Mouse (Mus musculus) kidney, postnatal 4 days (tissue): ENCODE measurements around the gene Mybpc2.

Source experiments
- DNase-seq, 2 experiments: peaks; one replicate each; pipeline ENCODE4 v3.0.0; 2021; ENCODE audit warnings: mixed read lengths in 2 of 2

The Mybpc2 gene

DNA sequence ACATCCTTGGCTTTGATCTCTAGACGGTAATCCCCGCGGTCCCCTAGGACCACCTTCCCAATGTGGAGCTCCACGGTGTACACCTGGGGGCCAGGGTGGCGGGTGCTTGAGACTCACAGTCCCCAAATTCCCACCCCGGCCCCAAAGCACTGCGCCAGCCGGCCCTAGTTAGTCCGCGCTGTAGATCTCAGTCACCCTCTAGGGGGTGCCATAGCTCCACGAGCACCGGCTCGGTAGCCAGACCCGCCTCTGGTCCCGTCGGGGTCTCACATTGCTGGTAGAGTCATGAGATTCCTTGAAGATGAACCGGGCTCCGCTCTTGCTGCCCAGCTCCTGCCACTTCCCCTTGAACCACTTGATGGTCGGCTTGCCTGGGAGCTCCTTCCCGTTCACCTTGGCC is 2.7 kb downstream of the Mybpc2 start:
- DNase-seq: peak; percentile 80 to 87

DNA sequence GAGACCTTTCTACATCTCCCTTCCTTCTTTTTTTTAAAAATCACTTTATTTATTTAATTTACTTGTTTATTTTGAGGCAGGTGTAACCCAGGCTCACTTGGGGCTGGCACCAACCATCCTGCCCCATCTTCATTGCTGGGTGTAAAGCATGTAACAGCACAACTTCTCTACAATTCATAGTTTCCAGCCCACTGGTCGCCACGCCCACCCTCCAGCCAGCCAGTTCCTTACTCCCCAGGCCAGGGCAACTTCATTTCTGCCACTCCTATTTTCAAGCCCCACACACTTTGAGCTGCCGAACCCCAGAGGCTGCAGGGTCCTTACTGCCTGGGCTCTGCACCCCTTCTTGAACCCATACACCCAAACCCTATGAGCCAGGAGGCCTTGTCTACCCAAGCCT is 3.5 kb downstream of the Mybpc2 start:
- DNase-seq: no peak

DNA sequence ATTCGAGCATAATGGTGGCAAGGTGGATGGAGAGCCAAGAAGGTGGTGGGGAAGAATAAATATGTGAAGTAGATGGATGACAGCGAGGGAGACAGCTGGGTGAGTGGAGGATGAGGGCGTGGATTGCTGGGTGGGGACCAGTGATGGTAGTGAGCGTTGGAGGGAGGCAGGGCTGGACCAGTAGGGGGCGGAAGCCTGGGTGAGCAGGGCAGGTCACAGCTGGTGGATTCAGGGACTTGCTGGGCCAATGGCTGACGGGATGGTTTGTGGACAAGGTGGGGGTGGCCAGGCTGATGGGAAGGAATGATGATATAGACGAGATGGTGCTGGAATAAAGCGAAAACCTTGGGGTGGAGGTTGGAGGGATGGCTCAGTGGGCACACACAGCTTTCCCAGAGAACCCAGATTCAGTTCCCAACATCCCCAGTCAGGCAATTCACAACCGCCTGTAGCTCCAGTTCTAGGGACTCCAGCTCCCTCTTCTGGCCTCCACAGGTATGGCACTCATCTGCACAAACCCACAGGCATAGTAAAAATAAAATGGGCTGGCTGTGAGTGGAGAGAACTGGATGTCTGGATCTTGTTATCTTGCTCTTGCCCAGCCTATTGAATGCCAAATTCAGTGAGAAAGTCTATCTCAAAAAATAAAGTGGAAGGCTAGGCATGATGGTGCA is 5.1 kb downstream of the Mybpc2 start:
- no peak for DNase-seq

DNA sequence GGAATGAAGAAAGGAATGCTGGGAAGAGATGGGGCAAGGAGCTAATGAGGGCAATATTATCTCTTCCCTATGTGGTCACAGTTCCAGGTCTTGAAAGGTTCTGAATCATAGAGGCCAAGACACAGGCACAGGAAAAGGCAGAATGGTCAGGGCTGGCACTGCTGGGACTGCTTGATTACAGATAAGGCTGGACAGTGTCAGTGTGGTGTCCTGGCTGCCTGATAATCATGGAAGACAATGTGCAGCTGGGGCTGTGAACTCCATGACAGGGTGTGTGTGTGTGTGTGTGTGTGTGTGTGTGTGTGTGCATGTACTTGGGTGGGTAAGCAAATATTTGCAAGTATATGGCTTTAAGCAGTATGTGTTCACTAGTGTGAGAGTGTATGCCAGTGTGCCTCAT is 17.0 kb downstream of the Mybpc2 start:
- DNase-seq: no peak

DNA sequence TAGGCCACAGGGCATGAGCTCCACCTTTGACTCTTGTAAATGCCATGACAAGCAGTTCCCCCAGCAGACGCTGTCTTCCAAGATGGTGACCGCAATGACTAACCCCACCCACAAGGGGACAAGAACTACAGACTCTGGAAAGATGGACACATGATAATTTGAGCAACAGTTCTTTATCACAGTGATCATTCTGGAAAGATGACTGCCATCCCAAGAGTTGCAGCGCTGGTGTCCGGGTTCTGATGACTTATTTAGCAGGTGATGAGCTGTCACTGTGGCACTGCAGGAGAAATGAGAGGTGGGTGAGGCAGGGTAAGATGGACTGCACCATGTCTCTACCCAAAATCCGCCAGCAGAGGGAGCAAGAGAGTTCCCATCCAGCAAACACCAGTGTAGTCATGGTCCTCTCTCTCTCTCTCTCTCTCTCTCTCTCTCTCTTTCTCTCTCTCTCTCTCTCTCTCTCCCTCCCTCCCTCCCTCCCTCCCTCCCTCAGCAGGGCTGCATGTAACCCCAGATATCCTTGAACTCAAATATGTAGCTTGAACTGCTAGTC is 22.8 kb downstream of the Mybpc2 start:
- DNase-seq: peak; percentile 83 to 86

DNA sequence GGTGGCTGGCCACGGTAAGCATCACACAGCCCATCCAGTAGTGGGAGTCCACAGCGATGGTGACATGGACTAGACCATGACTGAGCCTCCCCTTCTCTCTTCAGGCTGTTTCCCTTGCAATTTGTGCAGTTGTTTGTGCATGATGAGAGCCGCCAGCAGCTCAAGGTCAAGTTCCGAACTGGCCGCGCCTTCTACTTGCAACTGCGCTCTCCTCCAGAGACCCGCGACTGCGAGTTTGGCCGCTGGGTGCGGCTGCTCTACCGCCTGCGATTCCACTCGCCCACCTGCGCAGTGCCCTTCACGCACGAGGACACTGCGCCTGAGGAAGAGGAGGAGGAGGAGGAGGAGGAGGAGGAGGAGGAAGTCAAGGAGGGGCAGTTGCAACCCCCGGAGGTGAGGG is 24.4 kb downstream of the Mybpc2 start:
- no peak for DNase-seq

DNA sequence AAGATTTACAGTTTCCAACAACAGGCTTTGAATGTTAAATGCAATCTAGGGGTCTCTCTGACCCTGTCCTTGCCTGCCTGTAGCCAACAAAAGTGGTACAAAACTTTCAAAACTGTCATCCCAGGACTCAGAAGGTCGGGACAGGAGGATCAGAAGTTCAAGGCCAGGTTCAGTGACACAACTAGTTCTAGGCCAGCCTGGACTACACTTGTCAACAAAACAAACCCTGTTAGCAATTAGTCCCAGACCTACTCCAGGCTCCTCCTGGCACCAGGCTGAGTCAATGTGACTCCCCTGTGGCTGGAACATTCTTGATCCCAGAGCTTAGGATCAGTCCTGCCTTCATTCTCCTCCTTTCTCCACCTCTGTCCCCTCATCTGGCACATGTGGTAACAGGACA is 25.5 kb downstream of the Mybpc2 start:
- no peak for DNase-seq

DNA sequence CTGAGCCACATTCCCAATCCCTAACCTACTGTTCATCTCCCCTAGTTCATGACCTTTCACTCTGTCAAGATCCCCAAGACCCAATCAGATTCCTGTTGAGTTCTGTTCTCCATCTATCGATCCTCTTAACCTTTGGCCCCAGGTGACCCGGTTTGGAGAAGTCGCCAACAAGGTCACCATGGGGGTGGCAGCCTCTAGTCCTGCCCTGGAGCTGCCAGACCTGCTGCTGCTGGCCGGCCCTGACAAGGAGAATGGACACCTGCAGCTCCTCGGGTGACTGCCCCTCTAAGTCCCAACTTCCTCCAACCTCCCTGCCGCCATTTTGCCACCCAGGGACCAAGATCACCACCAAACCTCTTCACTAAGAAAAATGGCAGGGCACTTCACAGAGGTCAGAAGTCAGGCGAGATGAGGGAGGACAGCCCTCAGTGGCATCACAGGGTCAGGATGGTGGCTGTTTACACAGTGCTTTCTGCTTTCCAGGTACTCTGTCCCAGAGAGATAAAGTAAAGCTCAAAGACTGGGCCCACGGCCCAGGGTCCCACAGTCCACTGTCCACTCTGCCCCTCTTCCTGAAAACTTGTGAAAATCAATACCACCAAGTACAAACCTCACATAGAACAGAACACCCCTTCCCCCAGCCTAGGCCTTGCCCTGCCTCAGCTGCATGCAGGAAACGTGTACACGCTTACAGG is 26.9 kb downstream of the Mybpc2 start:
- DNase-seq: no peak

DNA sequence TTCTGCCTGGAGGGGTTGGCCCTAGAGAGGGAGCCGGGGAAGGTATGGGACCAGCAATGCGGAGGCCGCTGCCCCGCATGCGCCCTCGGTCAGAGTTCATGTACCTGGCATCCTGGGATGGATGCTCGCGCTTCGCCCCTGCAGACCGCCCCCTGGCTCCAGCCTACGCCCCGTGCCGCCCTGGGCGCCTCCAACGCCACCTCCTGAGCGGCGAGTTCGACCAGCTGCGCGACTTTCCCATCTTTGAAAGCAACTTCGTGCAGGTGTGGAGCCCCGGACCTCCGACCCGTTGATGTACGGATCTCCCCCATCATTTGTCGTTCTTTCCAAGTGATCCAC is 27.7 kb downstream of the Mybpc2 start:
- no peak for DNase-seq

DNA sequence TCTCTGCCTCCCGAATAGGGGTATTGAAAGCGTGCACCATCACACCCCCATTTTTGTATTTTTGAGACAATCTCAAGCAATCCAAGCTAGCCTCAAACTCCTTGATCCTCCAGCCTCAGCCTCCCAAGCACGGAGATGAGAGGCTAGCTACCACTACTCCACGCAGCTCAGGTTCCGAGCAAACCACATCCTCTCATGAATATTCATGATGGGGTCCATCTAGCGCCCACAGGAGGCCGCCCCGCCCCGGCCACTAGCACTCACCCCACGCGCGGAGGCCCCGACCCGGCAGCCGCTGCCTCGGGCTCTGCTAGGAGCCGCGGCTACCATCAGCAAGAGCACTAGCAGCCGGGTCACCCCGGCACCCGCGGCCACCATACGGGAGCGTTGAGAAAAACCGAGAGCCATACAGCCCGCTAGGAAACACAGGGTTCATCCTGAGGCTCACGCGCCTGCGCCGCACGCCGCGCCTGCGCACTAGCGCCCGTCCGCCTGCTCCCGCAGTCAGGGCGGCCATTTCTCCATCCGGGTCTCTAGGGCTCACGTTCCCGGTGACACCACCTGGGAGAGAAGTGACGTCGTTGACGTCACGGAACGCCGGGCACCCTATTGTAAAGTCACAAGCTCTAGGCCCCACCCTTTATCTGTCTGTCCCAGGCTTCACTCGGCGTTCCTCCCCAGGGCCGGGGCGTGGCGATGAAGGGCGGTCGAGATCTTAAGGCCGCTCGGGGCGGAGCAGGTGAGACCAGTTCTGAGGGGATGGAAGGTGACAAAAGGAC is 28.3 kb downstream of the Mybpc2 start, which contains the start of the genes Emc10 and Fam71e1:
Gene Emc10 (minus strand): TSS at position 538 of the 779 bp plus-strand sequence.
Gene Fam71e1 (plus strand): TSS at position 590 of the 779 bp plus-strand sequence.
- DNase-seq: peak; percentile 98 to 99

DNA sequence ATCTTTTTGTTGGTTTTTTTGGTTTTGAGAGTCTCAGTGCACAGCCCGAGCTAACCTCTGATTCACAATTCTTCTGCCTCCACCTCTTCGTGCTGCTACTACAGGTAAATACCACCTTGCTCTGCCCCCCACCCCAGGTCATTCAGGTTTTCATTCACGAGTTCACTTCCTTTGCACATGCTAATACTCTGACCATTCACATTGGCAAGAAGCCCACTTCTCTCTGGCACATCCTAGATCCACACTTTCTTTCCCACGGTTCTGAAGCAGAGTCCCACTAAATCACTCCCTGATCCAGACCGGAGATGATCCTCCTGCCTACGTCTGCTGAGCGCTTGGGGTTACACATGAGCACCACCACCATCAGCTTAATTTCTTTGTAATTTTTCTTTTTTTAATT is 29.4 kb downstream of the Mybpc2 start:
- no peak for DNase-seq

DNA sequence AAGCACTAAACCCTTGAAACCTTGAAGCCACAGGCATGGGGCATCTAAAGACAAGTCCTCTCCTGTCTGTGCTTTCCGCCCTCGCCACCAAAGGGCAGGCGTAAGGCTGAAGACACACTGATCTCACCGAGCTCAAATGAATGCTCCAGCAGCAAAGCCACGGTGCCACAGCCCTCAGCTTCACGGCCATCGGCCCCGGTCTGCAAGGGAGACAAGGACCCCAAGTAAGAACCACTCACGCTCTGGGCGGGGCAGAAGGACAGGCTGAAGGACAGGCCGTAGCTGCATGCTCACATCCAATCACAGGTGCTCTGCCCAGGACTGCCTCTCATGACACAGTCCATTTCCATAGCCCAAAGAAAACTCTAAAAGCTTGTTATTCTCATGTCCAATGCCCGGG is 29.8 kb downstream of the Mybpc2 start:
- DNase-seq: no peak

DNA sequence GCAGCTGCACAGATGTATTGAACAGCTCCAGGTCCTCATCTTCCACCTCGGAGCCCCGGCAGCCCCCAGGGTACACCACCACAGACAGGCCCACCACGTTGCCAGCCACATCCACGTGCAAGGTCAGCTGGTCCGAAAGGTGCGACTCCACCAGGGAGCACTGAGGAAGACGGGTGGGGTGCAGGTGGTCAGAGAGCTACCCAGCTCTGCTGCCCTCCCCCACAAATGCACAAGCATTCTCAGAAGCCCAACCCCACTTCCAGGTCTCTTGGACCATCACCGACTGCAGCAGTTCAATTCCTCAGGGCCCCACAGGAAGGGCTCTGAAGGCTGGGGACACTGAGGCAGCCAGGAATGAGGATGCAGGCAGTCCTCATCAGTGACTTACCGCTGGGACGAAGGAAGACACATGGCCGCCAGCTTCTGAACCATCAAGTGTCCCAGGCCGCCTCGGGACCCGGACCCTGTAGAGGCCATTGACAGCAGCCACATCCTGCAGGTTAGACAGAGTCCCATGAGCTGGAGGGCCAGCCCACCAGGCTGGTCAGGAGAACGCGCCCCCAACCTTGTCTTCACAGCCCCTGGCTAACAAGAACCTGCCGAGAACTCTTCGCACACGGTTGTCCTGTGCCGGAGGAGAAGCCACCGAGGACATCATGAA is 32.2 kb downstream of the Mybpc2 start:
- DNase-seq: no peak

DNA sequence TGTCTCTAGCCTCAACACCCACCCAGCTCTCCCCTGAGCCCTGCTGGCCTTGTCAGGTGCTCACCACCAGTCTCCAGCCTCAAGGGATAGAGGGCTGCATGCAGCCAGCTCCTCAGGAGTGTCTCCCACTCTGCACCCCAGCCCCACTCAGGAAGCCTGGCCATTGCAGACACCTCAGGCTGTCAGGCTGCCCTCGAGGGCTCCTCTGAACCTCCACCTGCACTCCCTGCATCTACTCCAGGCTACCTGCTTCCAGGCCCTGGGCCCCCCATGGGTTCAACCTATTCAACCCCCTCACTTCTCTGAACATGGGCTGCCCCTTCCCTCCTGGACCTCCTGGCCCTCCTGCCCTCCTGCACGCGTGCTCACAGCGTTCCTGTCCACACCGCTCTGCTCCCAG is 33.1 kb downstream of the Mybpc2 start:
- DNase-seq: no peak

DNA sequence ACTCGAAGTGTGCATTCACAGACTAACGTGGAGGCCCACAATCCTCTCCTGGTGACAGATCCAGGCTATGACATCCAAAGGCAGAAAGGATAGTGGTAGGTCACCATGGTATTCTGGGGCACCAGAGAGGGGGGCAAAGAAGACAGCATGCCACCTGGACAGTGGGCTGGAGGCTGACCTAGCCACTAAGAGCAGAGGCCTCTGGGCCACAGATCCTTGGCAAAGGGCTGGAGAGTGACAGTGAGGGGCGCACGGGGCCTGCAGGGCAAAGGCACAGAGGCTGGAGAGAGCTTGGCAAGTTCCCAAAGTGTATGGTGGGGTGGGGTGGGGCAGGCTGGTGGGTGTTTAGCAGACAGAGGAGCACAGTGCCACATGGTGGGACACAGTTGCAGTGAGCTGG is 34.2 kb downstream of the Mybpc2 start:
- DNase-seq: no peak

DNA sequence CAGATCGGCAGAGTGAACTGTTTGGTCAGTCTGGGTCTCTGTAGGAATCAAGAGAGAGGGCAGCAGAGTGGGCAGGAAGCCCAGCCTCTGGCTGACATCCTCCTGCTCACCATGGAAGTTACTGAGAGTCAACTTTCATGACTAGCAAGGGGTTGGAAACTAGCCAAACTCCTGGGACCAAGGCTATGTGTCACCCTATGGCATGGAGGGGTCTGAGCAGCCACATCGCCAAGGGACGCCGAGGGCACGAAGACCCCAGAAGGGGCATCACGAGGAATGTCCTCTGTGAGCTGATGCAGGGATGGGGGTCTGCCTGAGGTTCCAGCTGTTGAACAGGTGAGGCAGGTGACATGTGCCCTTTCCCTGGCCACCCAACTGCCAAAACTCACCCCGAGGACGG is 35.9 kb downstream of the Mybpc2 start:
- DNase-seq: peak; percentile 1 to 2

DNA sequence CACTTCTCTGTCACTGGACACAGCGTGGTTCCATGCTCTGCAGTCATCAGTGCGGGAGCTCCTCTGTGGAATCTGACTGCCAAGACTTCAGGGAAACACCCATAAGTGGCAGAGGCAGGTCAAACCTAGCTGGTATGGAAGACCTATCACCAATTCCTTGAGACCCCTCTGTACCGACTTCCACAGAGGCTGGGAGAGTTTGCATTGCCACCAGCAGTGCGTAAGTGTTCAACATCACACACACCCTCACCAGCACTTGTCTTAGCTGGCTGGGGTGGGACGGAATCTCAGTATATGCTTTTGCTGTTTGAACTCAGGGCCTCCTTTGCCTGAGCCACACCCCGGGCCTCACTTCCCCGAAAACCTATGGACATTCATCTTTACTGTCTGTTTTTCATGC is 36.5 kb downstream of the Mybpc2 start:
- peak in 1 of 2 experiments; percentile 0 for DNase-seq

DNA sequence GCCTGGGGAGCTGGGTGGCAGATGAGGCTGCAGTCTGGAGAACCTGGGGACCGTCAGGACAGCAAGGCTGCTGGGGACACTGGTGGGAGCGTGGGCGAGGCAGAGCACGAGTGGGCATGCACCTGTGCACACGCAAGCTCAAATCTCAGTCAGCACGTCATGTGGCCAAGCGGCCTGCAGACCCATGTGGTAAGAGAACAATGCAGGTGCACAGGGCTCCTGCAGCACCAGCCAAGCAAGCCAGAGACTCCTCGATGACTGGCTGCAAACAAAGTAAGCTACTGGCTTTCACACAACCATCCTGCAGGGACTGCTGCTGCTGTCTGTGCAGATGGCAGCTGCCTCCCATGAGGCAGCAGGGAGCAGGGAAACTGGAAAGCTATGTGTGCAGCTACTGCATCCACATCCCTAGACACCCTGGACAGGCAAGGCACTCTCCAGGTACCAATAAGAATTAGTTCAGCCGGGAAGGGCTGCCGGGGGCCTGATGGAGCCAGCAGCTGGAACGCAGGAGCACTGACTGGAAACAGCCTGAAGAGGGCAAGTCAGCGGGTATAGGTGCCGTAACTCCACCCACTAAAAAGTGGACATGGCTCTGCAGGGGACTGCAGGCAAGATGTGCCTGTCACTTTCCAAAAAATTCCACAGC is 37.4 kb downstream of the Mybpc2 start:
- peak; percentile 0 to 3 for DNase-seq

DNA sequence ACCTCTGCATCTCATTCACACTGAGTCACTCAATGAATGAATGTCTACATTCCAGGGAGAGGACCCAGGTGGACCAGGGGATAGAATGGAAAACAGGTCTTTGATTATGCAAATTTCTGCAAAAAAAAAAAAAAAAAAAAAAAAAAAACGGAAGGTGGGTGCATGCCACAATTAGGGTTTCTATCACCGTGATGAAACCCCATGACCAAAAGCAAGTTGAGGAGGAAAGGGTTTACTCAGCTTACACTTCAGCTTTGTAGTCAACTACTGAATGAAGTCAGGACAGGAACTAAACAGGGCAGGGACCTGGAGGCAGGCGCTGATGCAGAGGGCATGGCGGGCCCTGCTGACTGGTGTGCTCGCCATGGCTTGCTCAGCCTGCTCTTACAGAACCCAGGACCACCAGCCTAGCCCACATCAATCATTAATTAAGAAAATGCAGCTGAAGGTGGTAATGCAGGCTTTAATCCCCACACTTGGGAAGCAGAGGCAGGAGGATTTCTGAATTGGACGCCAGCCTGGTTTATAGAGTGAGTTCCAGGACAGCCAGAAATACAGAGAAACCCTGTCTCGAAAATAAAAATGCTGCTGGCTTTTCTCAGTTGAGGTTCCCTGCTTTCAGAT is 38.8 kb downstream of the Mybpc2 start:
- peak; percentile 1 for DNase-seq

DNA sequence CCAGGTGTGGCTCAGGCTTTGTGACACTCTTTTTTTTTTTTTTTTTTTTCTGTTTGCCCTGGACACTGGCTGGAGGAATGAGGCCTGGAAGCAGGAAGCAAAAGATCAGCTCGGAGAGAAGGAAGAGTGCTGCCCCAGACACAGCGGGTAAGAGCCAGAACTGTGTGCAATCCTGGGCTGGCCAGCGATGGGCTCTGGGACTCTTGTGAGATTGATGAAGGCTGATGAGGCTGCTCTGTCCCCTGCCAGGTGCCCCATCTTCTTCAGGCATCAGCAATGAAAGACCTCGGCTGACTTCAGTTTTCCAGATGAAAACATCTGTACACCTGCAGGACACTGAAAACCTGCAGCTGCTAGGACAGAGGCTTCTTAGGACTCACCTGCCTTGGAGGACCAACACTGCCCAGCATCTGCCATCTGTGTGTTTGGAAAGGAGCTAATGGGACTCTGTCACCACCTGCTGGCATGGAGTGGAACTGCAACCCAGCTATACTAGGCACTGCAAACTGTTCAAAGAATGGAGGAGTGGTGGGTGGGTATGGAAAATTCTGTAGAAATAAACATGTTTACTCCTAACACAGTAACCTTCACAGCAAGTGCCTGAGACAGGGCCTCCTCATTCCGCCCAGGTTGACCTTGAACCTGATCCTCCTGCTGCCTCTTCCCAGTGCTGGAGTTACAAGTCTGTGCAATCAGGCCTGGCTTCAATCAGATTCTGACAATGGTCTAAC is 39.5 kb downstream of the Mybpc2 start:
- DNase-seq: peak; percentile 86 to 87

DNA sequence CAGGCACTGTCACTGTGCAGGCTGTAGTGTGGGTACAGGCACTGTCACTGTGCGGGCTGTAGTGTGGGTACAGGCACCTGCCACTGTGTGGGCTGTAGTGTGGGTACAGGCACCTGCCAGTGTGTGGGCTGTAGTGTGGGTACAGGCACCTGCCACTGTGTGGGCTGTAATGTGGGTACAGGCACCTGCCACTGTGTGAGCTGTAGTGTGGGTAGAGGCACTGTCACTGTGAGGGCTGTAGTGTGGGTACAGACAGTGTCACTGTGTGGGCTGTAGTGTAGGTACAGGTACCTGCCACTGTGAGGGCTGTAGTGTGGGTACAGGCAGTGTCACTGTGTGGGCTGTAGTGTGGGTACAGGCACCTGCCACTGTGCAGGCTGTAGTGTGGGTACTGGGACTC is 40.3 kb downstream of the Mybpc2 start:
- peak in 1 of 2 experiments; percentile 0 for DNase-seq
